Mouse (Mus musculus): ENCODE measurements around the gene Trappc4.
"Not testable (repeated sequence)": the region's sequence is repeated elsewhere in the genome, so short reads cannot be mapped to it uniquely, and the experiment has no call there.

The Trappc4 gene

GRCm38 (mm10) chr9:44408693-44409092 is 1.3 kb upstream of the Trappc4 start:
- not testable (repeated sequence) for DNase-seq (ENCODE audit: low spot score in 2 of 2)

GRCm38 (mm10) chr9:44407752-44408097 is 325 bp upstream of the Trappc4 start:
- no peak for DNase-seq (ENCODE audit: low spot score in 2 of 2)

- DNase-seq (ENCODE audit: low spot score in 2 of 2), result no peak
Observed at GRCm38 (mm10) chr9:44405011-44405410, 2.4 kb downstream of the Trappc4 start.

GRCm38 (mm10) chr9:44401081-44401480 is 6.3 kb downstream of the Trappc4 start:
- no peak for DNase-seq (ENCODE audit: low spot score in 2 of 2)

- no peak for DNase-seq (ENCODE audit: low spot score in 2 of 2)
Observed at GRCm38 (mm10) chr9:44399795-44400114, 7.6 kb downstream of the Trappc4 start.

GRCm38 (mm10) chr9:44399114-44399794 is 8.1 kb downstream of the Trappc4 start:
- DNase-seq (ENCODE audit: low spot score in 2 of 2), result no peak

- no peak for DNase-seq (ENCODE audit: low spot score in 2 of 2)
Observed at GRCm38 (mm10) chr9:44398551-44398950, 8.8 kb downstream of the Trappc4 start.

GRCm38 (mm10) chr9:44398087-44398486 is 9.3 kb downstream of the Trappc4 start:
- DNase-seq (ENCODE audit: low spot score in 2 of 2), result no peak

- DNase-seq (ENCODE audit: low spot score in 2 of 2), result peak; percentile 91 to 95
Observed at GRCm38 (mm10) chr9:44396684-44397411, 10.6 kb downstream of the Trappc4 start, which contains the start of gene Slc37a4. Gene Slc37a4 (plus strand): TSS chr9:44396852.

GRCm38 (mm10) chr9:44391466-44391865 is 15.9 kb downstream of the Trappc4 start:
- DNase-seq (ENCODE audit: low spot score in 2 of 2), result no peak

GRCm38 (mm10) chr9:44389273-44389672 is 18.1 kb downstream of the Trappc4 start:
- no peak for DNase-seq (ENCODE audit: low spot score in 2 of 2)

- no peak for DNase-seq (ENCODE audit: low spot score in 2 of 2)
Observed at GRCm38 (mm10) chr9:44387221-44387620, 20.2 kb downstream of the Trappc4 start.

- DNase-seq (ENCODE audit: low spot score in 2 of 2), result no peak
Observed at GRCm38 (mm10) chr9:44384596-44384995, 22.8 kb downstream of the Trappc4 start.

GRCm38 (mm10) chr9:44379862-44380261 is 27.5 kb downstream of the Trappc4 start:
- DNase-seq (ENCODE audit: low spot score in 2 of 2), result no peak

GRCm38 (mm10) chr9:44379054-44379834 is 28.2 kb downstream of the Trappc4 start, which contains the start of gene Hyou1:
Gene Hyou1 (plus strand): TSS chr9:44379490.
- peak; percentile 98 to 99 for DNase-seq (ENCODE audit: low spot score in 2 of 2)

GRCm38 (mm10) chr9:44378153-44378730 is 29.2 kb downstream of the Trappc4 start:
- DNase-seq (ENCODE audit: low spot score in 2 of 2), result no peak

GRCm38 (mm10) chr9:44377335-44377734 is 30.1 kb downstream of the Trappc4 start:
- DNase-seq (ENCODE audit: low spot score in 2 of 2), result not testable (repeated sequence)

- DNase-seq (ENCODE audit: low spot score in 2 of 2), result no peak
Observed at GRCm38 (mm10) chr9:44376141-44376540, 31.3 kb downstream of the Trappc4 start.

GRCm38 (mm10) chr9:44373386-44373785 is 34.0 kb downstream of the Trappc4 start:
- DNase-seq (ENCODE audit: low spot score in 2 of 2), result no peak

GRCm38 (mm10) chr9:44364480-44364879 is 42.9 kb downstream of the Trappc4 start:
- no peak for DNase-seq (ENCODE audit: low spot score in 2 of 2)

- DNase-seq (ENCODE audit: low spot score in 2 of 2), result not testable (repeated sequence)
Observed at GRCm38 (mm10) chr9:44361931-44362330, 45.5 kb downstream of the Trappc4 start.
